Mouse (Mus musculus) megakaryocyte, embryonic 14.5 days (primary cell): ENCODE results near the gene Clasp2. TPM values are rescaled to one million over a fixed set of nuclear protein-coding genes. Genes with fewer than 3 reads are reported as not detected.

Source experiments
- H3K27me3 ChIP-seq: replicated peaks from 2 replicates; pipeline ENCODE3; 2012; ENCODE audit warnings: inconsistent platforms
- H3K36me3 ChIP-seq: replicated peaks from 2 replicates; pipeline ENCODE3; 2012; ENCODE audit warnings: low read length, inconsistent platforms, mixed read lengths
- H3K4me1 ChIP-seq: 2 replicates; pipeline ENCODE4 v1.6.1; 2012; ENCODE audit warnings: inconsistent platforms
- H3K4me3 ChIP-seq: replicated peaks from 2 replicates; pipeline ENCODE3; 2012; ENCODE audit warnings: moderate library complexity, mild to moderate bottlenecking, inconsistent platforms
- H3K9me3 ChIP-seq: 2 replicates; pipeline ENCODE4 v1.6.1; 2012; ENCODE audit warnings: inconsistent platforms
- FLI1 ChIP-seq: IDR thresholded peaks from 2 replicates; pipeline ENCODE4 v1.6.1; 2012; ENCODE audit warnings: low read length, inconsistent platforms, mixed read lengths
- GATA1 ChIP-seq: IDR thresholded peaks from 3 replicates; pipeline ENCODE4 v1.6.1; 2012; ENCODE audit warnings: mixed read lengths, low read length, inconsistent platforms, borderline replicate concordance
- polyA plus RNA-seq: library from polyadenylated mRNA; stranded (reverse); fragments of >175 nt; gene quantifications from 2 replicates; pipeline ENCODE4 v1.2.3, GENCODE M21; 2012; ENCODE audit warnings: low replicate concordance; ENCODE audit not compliant: insufficient read depth

The Clasp2 gene
- polyA plus RNA-seq, 1 experiment = 1.4 TPM

DNA sequence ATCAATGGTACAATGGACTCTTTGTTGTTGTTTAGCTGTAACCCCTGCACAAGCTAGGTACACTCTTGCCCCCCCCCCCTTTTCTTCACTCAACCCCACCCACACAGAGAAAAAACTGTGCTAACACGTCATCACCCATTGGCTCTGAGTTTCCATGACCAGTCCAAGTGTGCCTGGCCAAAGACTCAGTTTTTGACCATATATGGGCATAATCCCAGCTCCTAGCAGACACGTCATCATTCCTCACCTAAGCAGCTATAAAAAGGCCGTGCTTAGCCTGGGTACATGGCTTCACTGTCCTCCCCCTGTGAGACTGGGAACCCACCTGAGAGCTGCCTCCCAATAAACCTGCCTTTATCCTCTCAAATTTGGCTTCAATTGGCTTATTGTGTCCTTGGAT, 15.1 kb upstream of the Clasp2 start:
- Histone ChIP-seq H3K36me3 (no peaks in the 10 kb centered on the region), H3K27me3 (no peaks in the 10 kb centered on the region), H3K9me3 (peaks cover 4% of the 10 kb centered on the region; the same call in 1 of the 2 replicates), H3K4me1 (peaks cover 25% of the 10 kb centered on the region), H3K4me3 (no peak overlapping the region)
- TF ChIP-seq GATA1 = no peak
- no peak for TF ChIP-seq FLI1

DNA sequence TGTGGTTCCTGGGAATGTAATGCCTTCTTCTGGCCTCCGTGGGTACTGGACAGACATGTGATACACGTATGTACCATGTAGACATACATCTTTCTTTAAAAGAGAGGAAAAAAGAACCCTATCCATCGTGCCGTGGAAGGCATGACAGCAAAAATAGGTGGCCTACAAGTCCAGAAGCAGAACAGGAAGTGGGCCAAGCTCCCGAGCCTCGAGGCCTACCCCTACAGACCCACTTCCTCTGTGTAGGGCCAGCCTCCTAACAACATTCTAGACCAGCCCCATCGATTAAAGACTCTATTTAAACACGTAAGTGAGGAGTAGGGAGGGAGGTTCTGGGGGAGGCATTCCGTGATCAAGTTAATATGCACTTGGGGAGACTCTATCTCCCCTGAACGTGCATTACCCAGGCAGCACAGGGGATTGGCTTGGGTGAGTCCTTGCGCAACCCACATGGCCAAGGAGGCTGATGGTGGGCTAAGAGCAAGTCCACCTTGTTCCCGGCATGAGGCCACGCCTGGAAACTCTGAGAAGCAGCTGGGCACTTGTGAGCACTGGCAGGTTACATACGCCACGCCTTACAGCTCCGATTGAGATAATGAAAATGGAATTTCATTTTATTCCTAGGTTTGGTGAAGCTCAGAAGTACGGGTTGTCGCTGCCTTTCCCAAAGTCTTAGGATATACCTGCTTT, 14.1 kb upstream of the Clasp2 start:
- TF ChIP-seq FLI1 = no peak
- TF ChIP-seq GATA1 = no peak
- Histone ChIP-seq H3K36me3 (no peaks in the 10 kb centered on the region), H3K4me3 (no peak overlapping the region)

DNA sequence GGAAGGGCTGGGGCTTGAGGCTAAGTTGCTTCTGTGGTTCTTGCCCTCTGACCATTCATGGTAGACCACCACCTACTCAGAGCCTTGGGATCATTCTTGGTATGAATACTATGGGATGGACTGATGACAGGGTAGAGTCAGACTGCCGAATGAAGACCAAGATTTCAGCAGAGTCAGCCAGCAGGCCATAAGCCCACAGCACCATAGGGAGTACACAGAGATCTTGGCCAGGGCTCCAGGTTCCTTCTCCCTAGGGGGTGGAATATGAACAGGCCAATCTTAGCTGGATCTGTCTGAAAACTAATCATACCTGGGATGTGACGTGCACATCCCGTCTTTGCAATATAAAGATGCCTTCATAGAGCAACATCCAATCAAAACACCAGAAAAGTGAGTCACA, 9.7 kb upstream of the Clasp2 start:
- peaks cover 17% of the 10 kb centered on the region for H3K4me1 ChIP-seq
- H3K27me3 ChIP-seq = peaks cover 5% of the 10 kb centered on the region
- H3K4me3 ChIP-seq = no peak overlapping the region
- H3K36me3 ChIP-seq = no peaks in the 10 kb centered on the region
- H3K9me3 ChIP-seq = no peaks in the 10 kb centered on the region
- no peak for TF ChIP-seq FLI1
- no peak for TF ChIP-seq GATA1

More for the DNA sequence above, 14.1 kb upstream of the Clasp2 start:
- Histone ChIP-seq H3K4me1 (peaks cover 25% of the 10 kb centered on the region), H3K9me3 (no peaks in the 10 kb centered on the region), H3K27me3 (no peaks in the 10 kb centered on the region)

DNA sequence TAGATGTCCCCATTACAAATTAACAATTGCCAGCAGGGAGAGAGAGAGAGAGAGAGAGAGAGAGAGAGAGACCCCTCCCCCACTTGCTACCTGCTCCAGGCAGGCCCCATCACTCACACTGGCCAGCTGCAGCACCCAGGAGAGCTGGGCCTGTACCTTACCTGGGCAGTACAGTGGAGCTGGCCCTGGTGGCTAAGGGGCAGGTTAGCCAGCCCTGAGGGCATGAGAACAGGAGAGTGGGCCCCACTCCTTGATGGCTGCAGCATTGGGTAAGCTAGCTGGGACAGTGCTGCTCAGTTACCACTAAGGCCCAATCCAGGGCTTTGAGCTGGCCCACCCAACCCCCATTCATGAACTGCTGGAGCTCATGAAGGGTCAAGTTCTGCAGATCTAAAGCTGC, 5.4 kb upstream of the Clasp2 start:
- Histone ChIP-seq H3K9me3 (no peaks in the 10 kb centered on the region), H3K27me3 (peaks cover 5% of the 10 kb centered on the region), H3K36me3 (peaks cover 2% of the 10 kb centered on the region), H3K4me3 (no peak overlapping the region), H3K4me1 (peaks cover 12% of the 10 kb centered on the region)
- TF ChIP-seq FLI1 (no peak), GATA1 (no peak)

DNA sequence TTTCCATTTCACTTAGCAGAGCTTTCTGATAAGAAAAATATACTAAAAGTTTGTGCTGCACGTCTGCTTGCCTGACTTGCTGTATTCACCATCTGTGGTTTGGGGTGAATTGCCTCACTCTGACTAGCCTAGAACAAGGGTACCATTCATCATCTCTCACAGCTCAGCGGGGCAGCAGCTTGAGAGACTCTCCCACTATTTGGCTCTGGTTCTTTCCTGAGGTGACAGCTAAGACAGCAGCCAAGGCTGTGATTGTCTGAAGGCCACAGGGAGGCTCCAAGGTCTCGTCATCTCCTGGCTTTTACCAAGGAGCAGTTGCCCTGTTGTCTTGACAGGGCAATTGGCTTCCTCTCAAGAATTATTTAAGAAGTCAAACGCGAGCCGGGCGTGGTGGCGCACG, 3.3 kb upstream of the Clasp2 start:
- Histone ChIP-seq H3K4me3 (no peak overlapping the region), H3K27me3 (peaks cover 2% of the 10 kb centered on the region), H3K4me1 (peaks cover 21% of the 10 kb centered on the region), H3K9me3 (no peaks in the 10 kb centered on the region), H3K36me3 (peaks cover 2% of the 10 kb centered on the region)
- TF ChIP-seq GATA1 = no peak
- no peak for TF ChIP-seq FLI1

DNA sequence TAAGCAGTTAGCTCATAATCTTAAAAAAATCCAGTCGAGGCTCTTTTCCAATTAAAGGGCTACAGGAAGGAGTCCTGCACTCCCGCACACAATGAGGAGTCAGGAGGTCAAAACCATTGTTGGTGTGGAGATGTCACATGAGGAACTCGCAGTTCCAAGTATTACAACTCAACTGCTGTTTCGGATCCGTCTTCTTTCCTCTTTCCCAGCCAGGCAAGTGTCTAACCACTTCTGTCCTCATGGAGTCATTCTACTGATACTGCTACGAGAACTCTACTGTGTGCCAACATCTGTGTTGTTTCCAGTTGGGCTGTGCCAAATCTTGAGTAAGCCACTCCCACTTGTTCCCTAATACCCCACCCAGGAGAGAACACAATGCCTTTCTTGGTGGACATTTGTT, 2.3 kb upstream of the Clasp2 start:
- Histone ChIP-seq H3K27me3 (no peaks in the 10 kb centered on the region), H3K4me3 (no peak overlapping the region), H3K36me3 (peaks cover 2% of the 10 kb centered on the region), H3K4me1 (peaks cover 30% of the 10 kb centered on the region), H3K9me3 (no peaks in the 10 kb centered on the region)
- TF ChIP-seq FLI1 (no peak), GATA1 (no peak)

DNA sequence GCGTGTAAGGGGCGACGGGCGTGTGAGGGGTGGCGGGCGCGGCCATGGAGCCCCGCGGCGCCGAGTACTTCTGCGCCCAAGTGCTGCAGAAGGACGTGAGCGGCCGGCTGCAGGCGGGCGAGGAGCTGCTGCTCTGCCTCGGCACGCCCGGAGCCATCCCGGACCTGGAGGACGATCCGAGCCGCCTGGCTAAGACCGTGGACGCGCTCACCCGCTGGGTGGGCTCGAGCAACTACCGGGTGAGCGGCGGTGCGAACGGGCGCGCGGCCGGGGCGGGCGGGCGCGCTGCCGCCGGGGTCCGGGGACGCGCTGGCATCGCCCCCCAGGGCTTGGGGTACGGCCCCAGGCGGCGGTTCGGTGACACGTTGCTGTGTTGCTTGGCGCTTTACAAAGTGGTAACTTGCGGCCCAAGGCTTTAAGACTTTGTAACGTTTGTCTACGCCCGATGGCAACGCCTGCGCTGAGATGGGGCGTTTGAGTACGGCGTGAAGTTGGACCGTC, 414 bp downstream of the Clasp2 start:
- H3K4me3 ChIP-seq = peak overlapping the region; percentile 97
- peaks cover 50% of the 10 kb centered on the region for H3K4me1 ChIP-seq
- H3K36me3 ChIP-seq = peaks cover 2% of the 10 kb centered on the region
- TF ChIP-seq GATA1 (no peak), FLI1 (no peak)
- no peaks in the 10 kb centered on the region for H3K27me3 ChIP-seq
- H3K9me3 ChIP-seq = no peaks in the 10 kb centered on the region

DNA sequence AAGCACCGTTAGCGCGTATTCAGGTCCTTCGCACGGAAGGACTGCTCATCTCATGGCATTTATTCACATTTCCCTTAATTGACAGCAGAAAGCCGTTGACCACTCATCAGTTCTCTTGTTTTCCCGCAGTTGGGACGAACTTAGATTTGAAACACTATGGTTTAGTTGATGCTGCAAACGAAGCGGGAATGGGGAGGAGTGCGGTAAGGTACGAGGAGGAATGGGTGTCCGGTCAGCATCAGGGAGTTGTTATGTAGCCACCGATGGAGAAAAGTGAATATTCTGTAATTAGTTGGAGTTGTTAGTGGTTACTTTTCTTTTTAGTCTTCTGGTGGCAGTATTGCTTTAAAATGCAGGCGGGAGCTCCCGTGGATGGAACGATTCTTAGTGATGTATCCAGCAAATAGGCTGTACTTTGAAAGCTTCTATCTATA, 1.1 kb downstream of the Clasp2 start:
- H3K27me3 ChIP-seq = no peaks in the 10 kb centered on the region
- peak overlapping the region; percentile 97 for H3K4me3 ChIP-seq
- H3K4me1 ChIP-seq = peaks cover 56% of the 10 kb centered on the region
- TF ChIP-seq FLI1 (no peak), GATA1 (no peak)
- H3K9me3 ChIP-seq = no peaks in the 10 kb centered on the region
- peaks cover 2% of the 10 kb centered on the region for H3K36me3 ChIP-seq

DNA sequence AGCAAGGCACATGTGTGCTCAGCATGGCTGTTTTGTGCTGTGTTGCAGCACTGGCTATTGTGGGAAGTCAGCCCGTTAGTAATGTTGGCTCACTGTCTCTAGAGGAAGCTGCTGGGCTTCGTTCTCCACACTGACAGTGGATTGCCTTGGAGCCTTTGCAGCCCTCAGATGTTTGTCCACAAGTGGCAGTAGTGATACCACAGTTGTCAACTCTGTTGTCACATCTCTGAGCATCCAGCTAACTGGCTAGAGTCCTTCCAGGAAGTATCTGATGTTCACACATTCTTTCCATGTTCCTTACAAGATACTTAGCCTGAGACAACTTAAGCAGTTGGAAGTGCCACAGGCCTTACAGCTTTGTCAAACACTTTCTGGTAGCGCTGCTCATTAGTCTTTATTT, 2.0 kb downstream of the Clasp2 start:
- no peaks in the 10 kb centered on the region for H3K9me3 ChIP-seq
- H3K27me3 ChIP-seq = no peaks in the 10 kb centered on the region
- H3K36me3 ChIP-seq = peaks cover 9% of the 10 kb centered on the region
- TF ChIP-seq FLI1 (no peak), GATA1 (no peak)
- peak overlapping the region; percentile 78 for H3K4me3 ChIP-seq
- peaks cover 56% of the 10 kb centered on the region for H3K4me1 ChIP-seq

DNA sequence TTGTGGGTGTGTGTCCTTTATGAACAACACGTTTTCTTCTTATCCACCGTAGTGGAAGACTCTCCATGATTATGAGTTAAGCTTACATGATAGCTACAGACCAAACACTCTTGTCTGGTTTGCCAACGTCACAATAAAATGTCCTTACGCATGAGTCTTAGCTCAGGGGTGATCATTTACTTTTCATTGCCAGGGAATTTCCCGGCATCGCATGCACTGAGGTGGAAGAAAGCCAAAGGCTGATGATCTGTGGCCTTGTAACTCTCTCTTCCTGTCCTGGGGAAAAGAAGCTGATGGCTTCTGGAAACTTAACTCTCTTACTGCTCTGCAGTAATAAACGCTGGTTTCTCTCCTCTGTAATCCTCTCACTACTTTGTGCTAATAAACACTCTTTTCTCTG, 8.1 kb downstream of the Clasp2 start:
- Histone ChIP-seq H3K9me3 (no peaks in the 10 kb centered on the region), H3K4me3 (no peak overlapping the region), H3K27me3 (no peaks in the 10 kb centered on the region), H3K36me3 (peaks cover 22% of the 10 kb centered on the region), H3K4me1 (peaks cover 43% of the 10 kb centered on the region)
- no peak for TF ChIP-seq GATA1
- TF ChIP-seq FLI1 = no peak
